Mouse (Mus musculus): ENCODE data around the gene Gm6525. TPM values are rescaled to one million over a fixed set of nuclear protein-coding genes. Genes with fewer than 3 reads are reported as not detected.

Gm6525 gene
- polyA plus RNA-seq (2011; ENCODE audit: insufficient read depth, insufficient read length, low replicate concordance, missing spikeins) = 2.8 and 13.8 TPM in 2 replicates

DNA sequence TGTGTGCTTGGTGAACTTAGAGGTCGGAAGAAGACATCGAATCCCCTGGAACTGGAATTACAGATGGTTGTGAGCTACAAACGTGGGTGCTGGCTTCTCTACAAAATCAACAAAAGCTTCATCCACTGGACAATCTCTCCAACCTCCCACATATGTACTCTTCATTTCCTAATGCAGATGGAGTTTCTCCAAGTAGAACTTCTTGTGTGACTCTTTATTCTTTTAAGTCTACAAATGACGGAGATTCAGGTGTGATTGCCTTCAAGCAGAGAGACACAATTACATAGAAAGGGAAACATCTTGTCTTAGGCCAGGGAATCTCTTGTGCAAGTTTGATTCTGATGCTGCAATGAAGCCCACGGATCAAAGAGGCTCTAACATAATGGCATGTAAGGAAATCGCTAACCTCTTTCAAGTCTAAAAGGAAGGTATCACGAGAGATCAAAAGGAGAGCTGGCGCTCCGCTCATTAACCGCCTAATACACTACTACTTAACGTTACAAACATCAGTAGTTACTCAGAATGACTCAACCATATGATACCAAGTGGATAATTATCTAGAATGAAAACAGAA is at the start of gene Gm6525:
Gene Gm6525 (plus strand): TSS at position 524 of the 574 bp plus-strand sequence.
- Histone ChIP-seq H3K4me1 (ENCODE audit: control insufficient read depth, insufficient read depth, low read length) (no peaks in the 10 kb centered on the region; the same call in 1 of the 2 replicates), H3K27ac (ENCODE audit: control insufficient read depth, insufficient read depth, low read depth, low read length, poor library complexity) (no peak within 1 kb of the TSS), H3K4me3 (replicated peaks; ENCODE audit: control insufficient read depth, low read depth, low read length) (no peak within 1 kb of the TSS)
- TF ChIP-seq POLR2A (IDR thresholded peaks at IDR 0.05; ENCODE audit: borderline replicate concordance, control insufficient read depth, low read depth, low read length) = no peak
- TF ChIP-seq CTCF (IDR thresholded peaks at IDR 0.05; ENCODE audit: control insufficient read depth, insufficient read depth, low read length) = no peak
- WGBS = 77% methylated on average over 11 of the region's 11 CpGs

DNA sequence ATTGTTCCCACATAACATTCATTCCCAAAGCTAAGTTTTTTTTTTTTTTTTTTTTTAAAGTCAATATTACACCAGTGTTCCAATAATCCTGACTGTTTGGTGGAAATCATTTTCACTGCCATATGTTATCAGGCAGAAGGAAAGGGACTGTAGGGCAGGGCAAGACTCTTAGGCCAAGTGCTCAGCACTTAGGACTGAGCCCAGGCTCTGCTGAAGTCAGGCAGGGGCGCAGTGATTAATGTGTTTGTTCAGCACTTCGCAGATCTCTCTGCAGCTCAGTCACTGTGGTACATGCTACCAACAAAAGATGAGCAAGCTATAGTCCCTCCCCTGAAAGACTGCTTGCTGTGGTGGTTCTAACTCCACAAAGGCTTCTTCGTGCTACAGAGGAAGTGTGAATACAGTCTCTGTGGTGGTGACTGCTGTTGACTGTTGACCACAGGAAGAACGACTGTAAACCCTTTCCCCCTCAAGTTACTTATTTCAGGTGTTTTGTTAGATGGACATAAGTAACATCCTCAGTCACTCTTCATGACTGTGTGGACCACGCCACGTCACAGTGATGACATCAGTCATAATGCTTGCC is 48.1 kb upstream of the Gm6525 start:
- 29% methylated on average over 6 of the region's 6 CpGs for WGBS
- no peak overlapping the region for H3K27ac ChIP-seq (ENCODE audit: control insufficient read depth, insufficient read depth, low read depth, low read length, poor library complexity)
- peaks cover 5% of the 10 kb centered on the region for H3K4me1 ChIP-seq (ENCODE audit: control insufficient read depth, insufficient read depth, low read length)
- no peak for TF ChIP-seq POLR2A (IDR thresholded peaks at IDR 0.05; ENCODE audit: borderline replicate concordance, control insufficient read depth, low read depth, low read length)
- TF ChIP-seq CTCF (IDR thresholded peaks at IDR 0.05; ENCODE audit: control insufficient read depth, insufficient read depth, low read length) = no peak
- H3K4me3 ChIP-seq (replicated peaks; ENCODE audit: control insufficient read depth, low read depth, low read length) = no peak overlapping the region

DNA sequence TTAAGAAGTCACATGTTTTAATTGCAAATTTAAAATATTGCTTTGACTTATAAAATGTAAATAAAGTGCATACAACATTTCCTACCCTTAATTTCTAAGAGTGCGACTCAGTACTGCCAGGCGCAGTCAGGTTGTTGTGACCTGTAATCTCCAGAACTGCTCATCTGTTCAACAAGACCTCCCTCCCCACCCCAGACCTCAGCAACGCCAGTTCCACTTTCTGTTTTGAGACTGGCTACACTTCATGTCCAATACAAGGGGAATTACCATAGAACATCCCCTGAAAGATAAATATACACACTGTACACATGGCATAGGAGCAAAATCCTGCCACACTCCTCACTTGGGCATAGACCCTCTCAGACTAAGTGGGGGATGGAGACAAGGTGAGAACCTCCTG is 47.2 kb upstream of the Gm6525 start:
- TF ChIP-seq CTCF (IDR thresholded peaks at IDR 0.05; ENCODE audit: control insufficient read depth, insufficient read depth, low read length) (no peak), POLR2A (IDR thresholded peaks at IDR 0.05; ENCODE audit: borderline replicate concordance, control insufficient read depth, low read depth, low read length) (no peak)
- 58% methylated on average over 3 of the region's 3 CpGs for WGBS
- Histone ChIP-seq H3K27ac (ENCODE audit: control insufficient read depth, insufficient read depth, low read depth, low read length, poor library complexity) (peak overlapping the region; percentile 43), H3K4me3 (replicated peaks; ENCODE audit: control insufficient read depth, low read depth, low read length) (no peak overlapping the region), H3K4me1 (ENCODE audit: control insufficient read depth, insufficient read depth, low read length) (peaks cover 5% of the 10 kb centered on the region)

DNA sequence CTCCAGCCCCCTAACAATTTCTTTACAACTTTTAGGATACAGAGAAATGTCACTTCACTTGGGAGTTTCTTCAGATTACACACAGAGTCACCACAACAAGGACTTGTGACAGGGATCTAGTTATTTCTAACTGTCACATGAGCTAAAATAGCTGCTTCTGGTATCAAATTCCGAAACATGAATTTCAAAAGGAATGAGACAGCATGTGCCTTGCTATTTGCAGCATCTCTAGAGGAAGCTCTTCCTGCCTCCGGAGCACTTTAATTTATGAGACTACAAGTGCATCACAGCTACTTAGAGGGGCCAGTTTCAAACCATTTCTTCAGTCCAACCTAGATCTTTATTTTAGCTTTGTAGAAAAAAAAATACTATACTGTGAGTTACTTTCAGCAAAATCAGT is 46.5 kb upstream of the Gm6525 start:
- TF ChIP-seq POLR2A (IDR thresholded peaks at IDR 0.05; ENCODE audit: borderline replicate concordance, control insufficient read depth, low read depth, low read length) (no peak), CTCF (IDR thresholded peaks at IDR 0.05; ENCODE audit: control insufficient read depth, insufficient read depth, low read length) (no peak)
- WGBS = 82% methylated on average over 2 of the region's 2 CpGs
- Histone ChIP-seq H3K27ac (ENCODE audit: control insufficient read depth, insufficient read depth, low read depth, low read length, poor library complexity) (no peak overlapping the region), H3K4me3 (replicated peaks; ENCODE audit: control insufficient read depth, low read depth, low read length) (no peak overlapping the region), H3K4me1 (ENCODE audit: control insufficient read depth, insufficient read depth, low read length) (peaks cover 5% of the 10 kb centered on the region)

GRCm38 (mm10) chr3:84128871-84129870 is 44.7 kb upstream of the Gm6525 start:
- peaks cover 5% of the 10 kb centered on the region for H3K4me1 ChIP-seq (ENCODE audit: control insufficient read depth, insufficient read depth, low read length)
- 53% methylated on average over 11 of the region's 11 CpGs for WGBS
- H3K27ac ChIP-seq (ENCODE audit: control insufficient read depth, insufficient read depth, low read depth, low read length, poor library complexity) = no peak overlapping the region
- H3K4me3 ChIP-seq (replicated peaks; ENCODE audit: control insufficient read depth, low read depth, low read length) = no peak overlapping the region
- TF ChIP-seq CTCF (IDR thresholded peaks at IDR 0.05; ENCODE audit: control insufficient read depth, insufficient read depth, low read length) (no peak), POLR2A (IDR thresholded peaks at IDR 0.05; ENCODE audit: borderline replicate concordance, control insufficient read depth, low read depth, low read length) (no peak)

DNA sequence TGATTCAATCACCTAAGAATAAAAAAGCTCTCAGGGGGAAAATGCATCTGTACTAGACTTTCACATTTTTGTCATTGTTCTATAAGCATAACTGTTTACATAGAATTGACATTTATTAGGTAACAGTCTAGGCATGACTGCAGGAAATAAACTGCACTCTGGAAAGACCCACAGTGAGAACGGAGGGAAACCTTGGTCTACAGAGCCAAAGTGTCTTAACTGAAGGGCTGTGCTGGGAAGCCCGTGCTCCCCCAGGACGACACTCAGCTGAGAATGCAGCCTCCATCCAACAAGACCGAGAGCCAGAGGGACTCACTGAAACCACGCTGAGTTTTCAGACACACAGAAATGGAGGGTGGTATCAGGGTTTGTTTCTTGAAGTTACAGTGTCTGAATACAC is 43.1 kb upstream of the Gm6525 start:
- TF ChIP-seq POLR2A (IDR thresholded peaks at IDR 0.05; ENCODE audit: borderline replicate concordance, control insufficient read depth, low read depth, low read length) (no peak), CTCF (IDR thresholded peaks at IDR 0.05; ENCODE audit: control insufficient read depth, insufficient read depth, low read length) (no peak)
- H3K4me3 ChIP-seq (replicated peaks; ENCODE audit: control insufficient read depth, low read depth, low read length) = no peak overlapping the region
- no peak overlapping the region for H3K27ac ChIP-seq (ENCODE audit: control insufficient read depth, insufficient read depth, low read depth, low read length, poor library complexity)
- peaks cover 3% of the 10 kb centered on the region for H3K4me1 ChIP-seq (ENCODE audit: control insufficient read depth, insufficient read depth, low read length)
- 90% methylated on average over 5 of the region's 5 CpGs for WGBS

GRCm38 (mm10) chr3:84131369-84131768 is 42.5 kb upstream of the Gm6525 start:
- no peak overlapping the region for H3K27ac ChIP-seq (ENCODE audit: control insufficient read depth, insufficient read depth, low read depth, low read length, poor library complexity)
- H3K4me3 ChIP-seq (replicated peaks; ENCODE audit: control insufficient read depth, low read depth, low read length) = no peak overlapping the region
- no peak for TF ChIP-seq POLR2A (IDR thresholded peaks at IDR 0.05; ENCODE audit: borderline replicate concordance, control insufficient read depth, low read depth, low read length)
- no peak for TF ChIP-seq CTCF (IDR thresholded peaks at IDR 0.05; ENCODE audit: control insufficient read depth, insufficient read depth, low read length)
- H3K4me1 ChIP-seq (ENCODE audit: control insufficient read depth, insufficient read depth, low read length) = peaks cover 3% of the 10 kb centered on the region
- 78% methylated on average over 3 of the region's 3 CpGs for whole genome bisulfite sequencing

DNA sequence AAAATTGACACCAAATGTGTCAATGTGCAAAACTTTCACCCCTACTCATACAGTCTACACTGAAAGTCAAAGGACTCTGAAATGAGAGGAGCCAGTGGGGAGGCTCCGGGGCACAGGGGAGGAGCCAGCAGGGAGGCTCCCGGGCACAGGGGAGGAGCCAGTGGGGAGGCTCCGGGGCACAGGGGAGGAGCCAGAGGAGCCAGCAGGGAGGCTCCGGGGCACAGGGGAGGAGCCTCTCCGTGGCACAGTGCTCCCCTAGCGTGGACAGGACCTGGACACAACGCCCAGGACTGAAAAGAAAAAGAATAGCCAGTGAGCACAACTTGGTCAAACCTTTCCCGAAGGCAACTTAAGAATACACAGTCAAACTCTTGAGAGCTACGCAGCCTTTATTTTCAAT is 38.5 kb upstream of the Gm6525 start:
- no peak overlapping the region for H3K27ac ChIP-seq (ENCODE audit: control insufficient read depth, insufficient read depth, low read depth, low read length, poor library complexity)
- 34% methylated on average over 9 of the region's 9 CpGs for WGBS
- no peak overlapping the region for H3K4me3 ChIP-seq (replicated peaks; ENCODE audit: control insufficient read depth, low read depth, low read length)
- TF ChIP-seq CTCF (IDR thresholded peaks at IDR 0.05; ENCODE audit: control insufficient read depth, insufficient read depth, low read length) (no peak), POLR2A (IDR thresholded peaks at IDR 0.05; ENCODE audit: borderline replicate concordance, control insufficient read depth, low read depth, low read length) (no peak)
- no peaks in the 10 kb centered on the region; the same call in 1 of the 2 replicates for H3K4me1 ChIP-seq (ENCODE audit: control insufficient read depth, insufficient read depth, low read length)

All from bone marrow, adult 2 months (tissue).